Mouse (Mus musculus) skeletal muscle tissue, adult 2 months (tissue): ENCODE measurements around the gene Ddt.

Experiments
- DNase-seq: peaks from one replicate; pipeline ENCODE4 v3.0.0-alpha.2; 2012; ENCODE audit warnings: low read depth, low spot score

Gene Ddt

GRCm38 (mm10) chr10:75772795-75773664 lies at the start of gene Ddt:
TSS of gene Ddt (minus strand) at chr10:75773414.
- DNase-seq = peak; percentile 88

- no peak for DNase-seq
Measured at GRCm38 (mm10) chr10:75822443-75822842, 49.2 kb upstream of the Ddt start, which contains the start of gene Gstt4. TSS of gene Gstt4 (minus strand) at chr10:75822543.

GRCm38 (mm10) chr10:75819882-75820281 lies 46.7 kb upstream of the Ddt start:
- DNase-seq = no peak

- DNase-seq = no peak
Measured at GRCm38 (mm10) chr10:75818641-75819040, 45.4 kb upstream of the Ddt start.

- no peak for DNase-seq
Measured at GRCm38 (mm10) chr10:75804217-75804616, 31.0 kb upstream of the Ddt start.

- peak; percentile 63 for DNase-seq
Measured at GRCm38 (mm10) chr10:75798176-75798696, 25.0 kb upstream of the Ddt start, which contains the start of gene Gstt1. TSS of gene Gstt1 (minus strand) at chr10:75798584.

- DNase-seq = peak; percentile 67
Measured at GRCm38 (mm10) chr10:75797619-75798175, 24.5 kb upstream of the Ddt start.

- DNase-seq = no peak
Measured at GRCm38 (mm10) chr10:75796731-75797516, 23.7 kb upstream of the Ddt start.

- DNase-seq = no peak
Measured at GRCm38 (mm10) chr10:75794880-75795279, 21.7 kb upstream of the Ddt start.

- DNase-seq = no peak
Measured at GRCm38 (mm10) chr10:75790773-75791172, 17.6 kb upstream of the Ddt start.

- no peak for DNase-seq
Measured at GRCm38 (mm10) chr10:75789841-75790240, 16.6 kb upstream of the Ddt start.

GRCm38 (mm10) chr10:75789081-75789735 lies 16.0 kb upstream of the Ddt start:
- DNase-seq = no peak

- DNase-seq = no peak
Measured at GRCm38 (mm10) chr10:75788277-75788676, 15.1 kb upstream of the Ddt start.

- DNase-seq = no peak
Measured at GRCm38 (mm10) chr10:75785442-75785841, 12.2 kb upstream of the Ddt start.

GRCm38 (mm10) chr10:75780769-75781578 lies 7.8 kb upstream of the Ddt start, which contains the start of the genes Gm20441 and Gstt3:
TSS of gene Gm20441 (minus strand) at chr10:75780954.
TSS of gene Gstt3 (minus strand) at chr10:75781414.
- DNase-seq = peak; percentile 78

- no peak for DNase-seq
Measured at GRCm38 (mm10) chr10:75779206-75780174, 6.3 kb upstream of the Ddt start.

- no peak for DNase-seq
Measured at GRCm38 (mm10) chr10:75777885-75778284, 4.7 kb upstream of the Ddt start.

- DNase-seq = no peak
Measured at GRCm38 (mm10) chr10:75776562-75776961, 3.3 kb upstream of the Ddt start.

GRCm38 (mm10) chr10:75774587-75774986 lies 1.4 kb upstream of the Ddt start:
- DNase-seq = no peak
